Mouse (Mus musculus): ENCODE measurements at regions not wholly inside any gene's neighbourhood (a gene's known extent, or its start where the extent isn't known, plus 50 kb on each side); places are given as distances from the start of the nearest gene placed in this dataset.
A peak's percentile ranks its signal among the peaks of the same experiment; 100 is the strongest.

GRCm38 (mm10) chr8:67018242-67018641, 158.2 kb downstream of the Naf1 start:
- DNase-seq (ENCODE audit: low read depth, low spot score), result no peak

DNA sequence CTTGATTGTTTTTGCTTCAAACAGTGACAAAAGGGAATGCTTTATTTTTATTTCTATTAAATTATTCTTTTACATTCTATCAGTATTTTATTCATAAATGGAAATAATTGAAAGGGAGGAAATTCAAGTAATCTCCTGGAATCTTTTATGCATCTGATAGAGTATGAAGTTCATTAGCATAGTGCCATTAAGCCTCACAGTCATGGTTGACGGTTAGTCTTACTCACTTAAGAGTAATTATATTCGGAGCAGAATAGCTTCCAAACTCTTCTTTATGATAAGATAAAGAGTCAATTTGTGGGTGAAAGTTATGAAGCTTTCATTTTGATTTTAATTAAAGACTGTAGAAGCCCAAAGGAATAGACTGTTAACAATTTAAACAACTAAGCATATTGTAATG, 172.8 kb downstream of the Naf1 start:
- no peak for DNase-seq (ENCODE audit: low read depth, low spot score)

- no peak for DNase-seq (ENCODE audit: low read depth, low spot score)
Observed at GRCm38 (mm10) chr8:67061506-67061905, 201.5 kb downstream of the Naf1 start.

DNA sequence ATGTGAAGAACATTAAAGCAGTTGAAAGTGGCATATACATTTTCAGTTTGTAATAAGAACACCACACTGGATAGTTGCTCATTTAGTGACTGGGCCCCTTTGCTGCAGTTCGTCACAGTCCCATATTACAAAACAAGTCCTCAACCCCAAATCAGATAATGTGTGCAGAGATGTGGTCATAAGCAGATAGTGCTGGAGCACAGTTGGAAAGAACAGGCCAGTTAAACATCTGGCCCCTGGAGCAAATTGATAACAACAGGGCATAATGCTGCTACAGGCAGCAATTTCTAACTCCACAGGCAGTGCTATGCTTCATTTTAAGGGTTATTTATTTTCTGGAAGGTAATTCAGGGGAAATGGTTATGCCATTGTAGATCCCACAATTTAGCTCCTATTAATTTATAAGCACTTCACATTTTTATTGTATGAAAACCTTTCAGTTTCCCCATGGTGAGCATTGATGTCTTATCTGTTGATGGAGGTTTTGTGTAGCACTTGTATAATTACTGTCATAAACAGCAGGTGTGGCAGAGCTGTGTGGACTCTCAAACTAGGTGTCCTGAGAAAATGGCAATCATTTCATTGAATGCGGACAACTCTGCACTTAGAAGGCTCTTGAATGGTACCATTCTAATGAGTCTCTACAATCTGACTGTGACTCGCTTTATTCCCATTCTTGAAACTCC, 208.2 kb downstream of the Naf1 start:
- DNase-seq (ENCODE audit: low read depth, low spot score), result no peak

DNA sequence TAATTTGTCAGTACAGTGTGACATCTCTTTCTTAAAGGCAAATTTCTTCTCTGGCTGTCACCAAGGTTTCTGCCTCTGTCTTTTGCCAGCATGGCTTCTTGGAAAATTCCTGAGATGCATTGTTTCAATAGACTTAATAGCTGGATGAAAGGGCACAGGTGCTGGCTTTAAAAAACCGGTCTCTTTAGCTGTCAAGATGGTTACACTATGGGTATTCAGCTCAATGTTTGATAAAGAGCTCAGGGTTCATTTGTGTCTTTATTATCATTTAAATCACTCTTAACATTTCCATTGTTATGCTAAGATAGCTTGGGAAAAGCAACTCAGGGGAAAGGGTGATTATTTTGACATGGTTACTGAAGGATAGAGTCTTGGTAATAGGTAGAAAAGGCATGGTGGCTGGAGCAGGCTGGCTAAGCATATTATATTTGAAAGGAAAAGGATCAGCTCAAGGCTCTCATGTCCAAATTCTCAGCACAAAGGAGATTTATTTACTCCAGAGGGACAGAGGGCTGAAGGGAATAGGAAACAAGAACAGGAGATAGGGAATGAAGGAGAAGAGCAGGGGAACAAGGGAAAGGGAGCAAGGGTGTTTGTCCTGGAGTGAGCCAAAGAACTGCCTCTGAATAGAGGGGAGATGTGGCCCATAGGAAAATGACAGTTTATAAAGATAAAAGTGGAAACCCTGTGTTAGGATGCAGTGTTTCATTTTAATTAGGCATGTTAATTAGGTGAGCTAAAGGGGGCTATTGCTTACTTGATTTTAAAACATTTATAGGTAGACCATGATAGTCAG, 226.4 kb downstream of the Naf1 start:
- peak; percentile 83 for DNase-seq (ENCODE audit: low read depth, low spot score)

Measured in R1 (cell line).